Mouse (Mus musculus) MEL (cell line): Measurements from ENCODE around the gene Rbck1.

Source experiments
- CTCF ChIP-seq, 3 experiments: IDR thresholded peaks in 2 of 3; conservative IDR thresholded peaks in 1 of 3; 2 replicates each; pipeline ENCODE4 v1.5.1; 2011 to 2012; ENCODE audit warnings: low read length in 3 of 3, low read depth in 2 of 3, mild to moderate bottlenecking in 2 of 3, improper control_type of control experiment in 1 of 3, inconsistent platforms in 1 of 3, mixed read lengths in 1 of 3, moderate library complexity in 1 of 3; ENCODE audit not compliant: control insufficient read depth in 1 of 3, insufficient read depth in 1 of 3, poor library complexity in 1 of 3, severe bottlenecking in 1 of 3
- ETS1 ChIP-seq: IDR thresholded peaks from 2 replicates; pipeline ENCODE4 v1.6.1; 2012; ENCODE audit warnings: low read depth, mild to moderate bottlenecking, inconsistent platforms, low read length, improper control_type of control experiment, moderate library complexity
- ZNF384 ChIP-seq: IDR thresholded peaks from 2 replicates; pipeline ENCODE4 v1.6.1; 2012; ENCODE audit warnings: low read depth, mild to moderate bottlenecking, inconsistent platforms, low read length, improper control_type of control experiment

- TF ChIP-seq ZNF384 (no peak), ETS1 (no peak), CTCF (IDR thresholded peaks at IDR 0.05 in 2 of 3, conservative IDR thresholded peaks at IDR 0.05 in 1 of 3; ENCODE audit: control insufficient read depth in 1 of 3, insufficient read depth in 1 of 3, low read depth in 2 of 3, low read length in 3 of 3, poor library complexity in 1 of 3, severe bottlenecking in 1 of 3) (no peak)
Measured at GRCm38 (mm10) chr2:152294541-152294940, 37.9 kb downstream of the Rbck1 start.
